In genomic region chr17:15824854-15825253, GRCm38 (mm10) we compare ENCODE assay signal across 8 mouse cellular contexts. TPM values are rescaled to one million over a fixed set of nuclear protein-coding genes. Genes with fewer than 3 reads are reported as not detected.
DNase-seq lines count a peak whose midpoint lies in the region; ATAC-seq and TF ChIP-seq lines count a peak whose summit lies in the region.

No protein-coding gene starts in this region.

- H3K9ac ChIP-seq in forebrain, postnatal 0 days: peak overlapping the region; percentile 93
- no peak overlapping the region for H3K9ac ChIP-seq in liver, embryonic 16.5 days (ENCODE audit: low read depth, low read length)

- no peaks in the 10 kb centered on the region for H3K27me3 ChIP-seq in forebrain, postnatal 0 days (ENCODE audit: insufficient read depth, low read length)
- H3K27me3 ChIP-seq in liver, embryonic 16.5 days (ENCODE audit: control insufficient read depth, insufficient read depth, low read depth, low read length): peaks cover 59% of the 10 kb centered on the region

- H3K9me3 ChIP-seq in forebrain, postnatal 0 days (ENCODE audit: low read length): no peaks in the 10 kb centered on the region
- H3K9me3 ChIP-seq in liver, embryonic 16.5 days (replicated peaks; ENCODE audit: control insufficient read depth, low read length): no peaks in the 10 kb centered on the region

- H3K27ac ChIP-seq in gastrocnemius, adult 2 months: peak overlapping the region; percentile 98
- no peak overlapping the region for H3K27ac ChIP-seq in forebrain, postnatal 0 days (ENCODE audit: low read depth, low read length)
- H3K27ac ChIP-seq in liver, embryonic 16.5 days (ENCODE audit: low read length): no peak overlapping the region

- H3K4me2 ChIP-seq in forebrain, postnatal 0 days (ENCODE audit: low read depth): peak overlapping the region; percentile 79
- H3K4me2 ChIP-seq in liver, embryonic 16.5 days (ENCODE audit: low read depth, low read length): peak overlapping the region; percentile 70; the same call in 1 of the 2 replicates

- H3K4me3 ChIP-seq in gastrocnemius, adult 2 months: peak overlapping the region; percentile 84
- peak overlapping the region; percentile 87 for H3K4me3 ChIP-seq in forebrain, postnatal 0 days (ENCODE audit: low read depth, low read length)
- no peak overlapping the region for H3K4me3 ChIP-seq in liver, embryonic 16.5 days (ENCODE audit: low read depth, low read length)

- H3K4me1 ChIP-seq in forebrain, postnatal 0 days (ENCODE audit: insufficient read depth): peaks cover 31% of the 10 kb centered on the region
- no peaks in the 10 kb centered on the region; the same call in 1 of the 2 replicates for H3K4me1 ChIP-seq in liver, embryonic 16.5 days (ENCODE audit: control insufficient read depth, low read depth, low read length)

- 20% methylated on average over 3 of the region's 3 CpGs for WGBS in forebrain, postnatal 0 days
- 32% methylated on average over 3 of the region's 3 CpGs for WGBS in liver, embryonic 16.5 days (ENCODE audit: insufficient replicate concordance)

- TF ChIP-seq CTCF in gastrocnemius, adult 2 months (IDR thresholded peaks at IDR 0.05): no peak
- TF ChIP-seq CTCF in forebrain, postnatal 0 days (IDR thresholded peaks at IDR 0.05; ENCODE audit: low read depth): no peak

- peaks cover 2% of the 10 kb centered on the region; the same call in 1 of the 2 replicates for H3K36me3 ChIP-seq in forebrain, postnatal 0 days (ENCODE audit: insufficient read depth)
- no peaks in the 10 kb centered on the region for H3K36me3 ChIP-seq in liver, embryonic 16.5 days (ENCODE audit: control insufficient read depth, insufficient read depth)

- ATAC-seq in forebrain, postnatal 0 days: no peak
- no peak for ATAC-seq in liver, embryonic 16.5 days (ENCODE audit: low read depth)

- intact Hi-C loops in gastrocnemius, adult 2 months (cut with DNase I): no loop called here
- intact Hi-C loops in left cerebral cortex, postnatal 4 days (cut with DNase I): loop anchor here (5.0 kb wide), 1 partner anchor 842 kb away; no protein-coding TSS in a partner anchor

- no peak for DNase-seq in gastrocnemius, adult 2 months
- no peak for DNase-seq in gastrocnemius, postnatal 10 days
- peak; percentile 32 for DNase-seq in A20 (ENCODE audit: low read depth, low spot score)
- no peak for DNase-seq in forebrain, postnatal 0 days
- DNase-seq in left cerebral cortex, postnatal 4 days: no peak
- no peak for DNase-seq in thymus, postnatal 25 days
- DNase-seq in thymus, adult 18-20 months: no peak

RNA-seq across cellular contexts. Expression of gene Rgmb, which starts 6.0 kb away (rescaled TPM):
- 10 to 100 TPM; 39.2 to 41.3 TPM for total RNA-seq in gastrocnemius, adult 2 months (2021)
- 10 to 100 TPM; 52.1 to 62.3 TPM for total RNA-seq in gastrocnemius, postnatal 10 days (2021)
- total RNA-seq in forebrain, postnatal 0 days (2014; rRNA removed): 64.7 and 81.4 TPM in 2 replicates
- 40.6 and 48.1 TPM in 2 replicates for polyA plus RNA-seq in forebrain, postnatal 0 days (2015; fragmentation: Nextera tagmentation; extraction: Ambion mirVana)
- polyA plus RNA-seq in liver, embryonic 16.5 days (2015; fragmentation: Nextera tagmentation; extraction: Ambion mirVana): 0.85 and 0.86 TPM in 2 replicates
- 100 to 1,000 TPM in 1 of 2 experiments, 10 to 100 TPM in 1; 87.3 to 108 TPM for total RNA-seq in left cerebral cortex, postnatal 4 days (2021)
